Mouse (Mus musculus): Measurements from ENCODE around the gene Lsm2. TPM values are rescaled to one million over a fixed set of nuclear protein-coding genes. Genes with fewer than 3 reads are reported as not detected.
"Not testable (repeated sequence)": the region's sequence is repeated elsewhere in the genome, so short reads cannot be mapped to it uniquely, and the experiment has no call there.

Gene Lsm2
- total RNA-seq, 2 experiments from 2014 or later = 23.0 to 78.4 TPM

GRCm38 (mm10) chr17:34954831-34955230, 26.8 kb upstream of the Lsm2 start:
- no peak for ATAC-seq (replicated peaks; ENCODE audit: low FRiP score, poor library complexity, severe bottlenecking)

GRCm38 (mm10) chr17:34955884-34956283, 25.8 kb upstream of the Lsm2 start:
- ATAC-seq (replicated peaks; ENCODE audit: low FRiP score, poor library complexity, severe bottlenecking) = no peak

GRCm38 (mm10) chr17:34956340-34956739, 25.3 kb upstream of the Lsm2 start:
- no peak for ATAC-seq (replicated peaks; ENCODE audit: low FRiP score, poor library complexity, severe bottlenecking)

- ATAC-seq (replicated peaks; ENCODE audit: low FRiP score, poor library complexity, severe bottlenecking) = not testable (repeated sequence)
Observed at GRCm38 (mm10) chr17:34957291-34957690, 24.4 kb upstream of the Lsm2 start.

DNA sequence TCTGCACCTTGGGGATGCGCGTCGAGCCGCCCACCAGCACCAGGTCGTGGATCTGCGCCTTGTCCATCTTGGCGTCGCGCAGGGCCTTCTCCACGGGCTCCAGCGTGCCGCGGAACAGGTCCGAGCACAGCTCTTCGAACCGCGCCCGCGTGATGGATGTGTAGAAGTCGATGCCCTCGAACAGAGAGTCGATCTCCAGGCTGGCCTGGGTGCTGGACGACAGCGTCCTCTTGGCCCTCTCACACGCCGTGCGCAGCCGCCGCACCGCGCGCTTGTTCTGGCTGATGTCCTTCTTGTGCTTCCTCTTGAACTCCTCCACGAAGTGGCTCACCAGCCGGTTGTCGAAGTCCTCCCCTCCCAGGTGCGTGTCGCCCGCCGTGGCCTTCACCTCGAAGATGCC, 23.7 kb upstream of the Lsm2 start:
- not testable (repeated sequence) for ATAC-seq (replicated peaks; ENCODE audit: low FRiP score, poor library complexity, severe bottlenecking)

DNA sequence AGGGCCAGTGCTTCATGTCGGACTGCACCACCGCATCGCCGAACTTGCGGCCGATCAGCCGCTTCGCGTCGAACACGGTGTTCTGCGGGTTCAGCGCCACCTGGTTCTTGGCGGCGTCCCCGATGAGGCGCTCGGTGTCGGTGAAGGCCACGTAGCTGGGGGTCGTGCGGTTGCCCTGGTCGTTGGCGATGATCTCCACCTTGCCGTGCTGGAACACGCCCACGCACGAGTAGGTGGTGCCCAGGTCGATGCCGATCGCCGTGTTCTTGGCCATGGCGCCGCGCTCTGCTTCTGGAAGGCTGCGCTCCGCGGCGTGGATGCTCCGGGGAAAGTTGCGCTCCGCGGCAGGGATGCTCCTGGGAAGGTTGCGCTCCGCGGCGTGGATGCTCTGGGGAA, 22.9 kb upstream of the Lsm2 start:
- peak; percentile 35 for ATAC-seq (replicated peaks; ENCODE audit: low FRiP score, poor library complexity, severe bottlenecking)

DNA sequence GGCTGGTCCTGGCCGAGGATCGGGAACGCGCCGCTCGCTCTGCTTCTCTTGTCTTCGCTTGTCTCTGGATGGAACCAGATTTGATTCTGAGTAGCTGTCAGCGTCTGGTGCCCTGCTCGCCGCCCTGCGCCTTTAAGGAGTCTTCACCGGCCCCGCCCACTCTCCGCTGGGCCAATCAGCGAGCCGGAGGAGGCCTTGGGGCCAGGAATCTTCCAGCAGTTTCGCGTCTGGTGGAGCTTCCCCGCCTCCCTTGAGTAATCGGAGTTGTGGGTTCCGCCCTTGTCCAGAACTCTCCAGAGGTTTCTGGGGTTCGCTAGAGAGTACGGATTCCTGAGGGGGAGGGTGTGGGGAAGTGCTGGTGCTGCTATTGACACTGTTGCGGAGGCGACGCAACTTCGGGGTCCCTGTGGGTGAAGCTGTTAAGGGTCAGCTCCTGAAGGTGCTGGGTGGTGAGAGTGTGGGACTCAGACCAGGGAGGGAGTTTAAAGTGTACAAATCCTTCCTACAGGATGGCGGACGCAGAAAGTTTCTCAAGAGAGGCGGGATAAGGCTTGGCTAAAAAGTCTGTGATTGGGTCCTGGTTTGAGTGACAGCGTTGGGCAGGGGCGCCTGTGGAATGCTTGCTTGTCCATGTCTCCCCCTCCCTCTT, 22.4 kb upstream of the Lsm2 start, which contains the start of gene Hspa1b:
Gene Hspa1b, minus strand, starts transcription at position 109 of the 649 bp plus-strand sequence.
- ATAC-seq (replicated peaks; ENCODE audit: low FRiP score, poor library complexity, severe bottlenecking) = peak; percentile 97

DNA sequence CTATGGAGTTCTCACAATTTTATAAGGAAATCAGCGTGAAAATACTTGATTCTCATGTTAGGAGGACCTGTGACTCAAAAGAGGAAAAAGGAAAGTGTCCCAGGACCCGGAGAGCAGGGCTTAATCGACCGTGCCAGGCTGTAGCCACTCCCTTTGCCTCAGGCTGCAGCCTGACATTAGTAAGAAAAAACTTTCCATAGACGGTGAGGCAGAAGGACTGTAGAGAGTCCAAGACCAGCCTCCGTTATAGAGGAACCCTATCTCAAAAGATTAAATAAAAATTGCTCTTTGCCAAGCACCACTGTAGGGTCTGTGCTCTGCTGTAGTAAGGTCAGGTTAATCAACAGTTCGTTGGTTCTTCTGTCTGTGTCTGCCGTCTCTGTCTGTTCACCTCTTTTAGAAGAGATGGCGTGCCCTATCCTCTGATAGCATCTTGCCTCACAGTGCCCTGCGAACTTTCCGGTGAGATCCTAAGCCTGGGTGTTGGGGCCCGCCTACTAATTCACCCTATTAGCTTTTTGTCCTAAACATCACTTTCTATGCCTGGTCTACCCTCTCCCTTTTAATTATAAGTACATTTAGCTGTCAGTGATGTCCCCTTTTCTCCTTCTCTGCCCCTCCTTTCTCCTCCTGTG, 21.7 kb upstream of the Lsm2 start:
- 0 out of 2 replicates have a peak, but pooled peaks have one; percentile 27 for ATAC-seq (replicated peaks; ENCODE audit: low FRiP score, poor library complexity, severe bottlenecking)

DNA sequence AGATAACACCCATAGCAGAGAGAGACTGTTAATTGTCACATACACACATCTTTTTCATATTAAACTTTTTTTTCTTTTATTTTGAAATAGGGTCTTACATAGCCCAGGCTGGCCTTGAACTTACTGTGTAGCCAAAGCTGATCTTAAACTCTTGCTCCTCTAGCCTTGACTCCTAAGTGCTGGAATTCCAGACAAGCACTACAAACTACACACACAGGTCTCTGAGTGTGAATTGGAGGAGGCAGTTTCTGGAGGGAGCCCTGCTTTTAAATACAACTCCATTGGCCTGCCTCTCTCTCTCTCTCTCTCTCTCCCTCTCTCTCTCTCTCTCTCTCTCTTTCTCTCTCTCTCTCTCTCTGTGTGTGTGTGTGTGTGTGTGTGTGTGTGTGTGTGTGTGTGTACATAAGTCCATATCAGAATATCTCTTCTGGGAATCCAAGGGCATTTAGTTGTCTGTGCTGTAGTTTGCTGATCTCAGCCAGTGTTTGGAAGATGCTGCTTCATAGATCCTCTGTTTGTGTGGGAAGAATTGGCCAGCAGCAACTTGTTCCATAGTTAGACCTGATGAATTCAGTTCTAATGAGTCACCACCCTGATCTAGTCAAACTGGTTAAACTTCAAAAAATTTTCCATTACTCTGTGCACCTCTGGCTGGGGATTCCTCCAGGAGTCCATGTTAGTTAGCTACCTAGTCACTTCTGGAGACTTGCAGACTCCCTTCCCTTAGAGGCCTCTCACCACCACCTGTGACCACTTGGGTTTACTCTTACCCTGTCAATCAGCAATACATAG, 20.8 kb upstream of the Lsm2 start:
- ATAC-seq (replicated peaks; ENCODE audit: low FRiP score, poor library complexity, severe bottlenecking) = no peak

DNA sequence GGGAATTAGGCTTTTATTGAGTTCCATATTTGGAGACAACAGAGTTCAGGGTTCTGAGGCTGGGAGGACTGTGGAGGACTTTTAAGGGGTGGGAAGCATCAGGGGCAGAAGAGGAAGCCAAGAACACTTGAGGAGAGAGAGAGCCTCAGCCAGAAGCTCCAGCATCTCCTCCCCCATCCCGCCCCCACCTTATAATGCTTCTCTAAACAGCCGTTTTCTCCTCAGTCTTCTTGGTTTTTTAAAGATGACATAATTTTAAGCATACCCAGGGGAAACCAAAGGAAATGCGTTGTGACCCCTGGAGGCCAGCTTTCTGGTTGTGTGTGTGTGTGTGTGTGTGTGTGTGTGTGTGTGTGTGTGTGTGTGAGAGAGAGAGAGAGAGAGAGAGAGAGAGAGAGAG, 19.5 kb upstream of the Lsm2 start:
- ATAC-seq (replicated peaks; ENCODE audit: low FRiP score, poor library complexity, severe bottlenecking) = no peak

- no peak for ATAC-seq (replicated peaks; ENCODE audit: low FRiP score, poor library complexity, severe bottlenecking)
Observed at GRCm38 (mm10) chr17:34962841-34963240, 18.8 kb upstream of the Lsm2 start.

DNA sequence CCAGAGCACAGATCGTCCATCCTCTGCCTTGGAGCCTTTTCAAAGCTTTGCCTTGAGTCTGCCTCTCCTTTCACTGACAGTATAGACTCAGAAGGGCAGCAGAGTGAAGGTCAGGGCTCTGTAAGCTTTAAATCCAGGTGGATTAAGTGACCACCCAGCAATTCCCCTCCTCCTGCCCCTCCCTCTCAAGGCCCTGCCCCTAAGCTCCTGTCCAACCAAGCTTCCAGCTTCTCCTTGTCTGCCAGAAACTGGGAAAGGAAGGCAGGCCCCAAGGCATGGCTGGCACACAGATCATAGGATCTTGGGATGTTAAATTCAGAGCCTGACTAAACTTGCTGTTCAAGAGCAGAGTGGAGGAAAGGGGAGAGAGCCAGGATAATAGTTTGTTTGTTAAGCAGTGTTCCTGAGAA, 17.0 kb upstream of the Lsm2 start:
- no peak for ATAC-seq (replicated peaks; ENCODE audit: low FRiP score, poor library complexity, severe bottlenecking)

GRCm38 (mm10) chr17:34965627-34966026, 16.0 kb upstream of the Lsm2 start:
- no peak for ATAC-seq (replicated peaks; ENCODE audit: low FRiP score, poor library complexity, severe bottlenecking)

DNA sequence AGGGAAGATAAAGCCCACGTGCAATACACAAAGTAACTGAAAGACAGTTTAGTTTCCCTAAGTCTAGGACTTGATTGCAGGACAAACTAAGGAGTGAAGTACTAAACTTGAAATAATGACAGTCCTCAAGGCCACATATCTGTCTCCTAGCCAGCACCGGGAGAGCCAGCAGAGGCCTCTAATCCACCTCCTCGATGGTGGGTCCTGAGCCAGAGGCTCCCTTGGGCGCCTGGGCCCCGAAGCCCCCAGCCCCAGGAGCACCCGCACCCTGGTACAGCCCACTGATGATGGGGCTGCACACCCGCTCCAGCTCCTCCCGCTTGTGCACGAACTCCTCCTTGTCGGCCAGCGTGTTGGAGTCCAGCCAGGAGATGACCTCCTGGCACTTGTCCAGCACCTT, 11.8 kb upstream of the Lsm2 start, which contains the start of gene Gm20481:
Gene Gm20481, plus strand, starts transcription at position 91 of the 400 bp plus-strand sequence.
- not testable (repeated sequence) for ATAC-seq (replicated peaks; ENCODE audit: low FRiP score, poor library complexity, severe bottlenecking)

GRCm38 (mm10) chr17:34970850-34971249, 10.8 kb upstream of the Lsm2 start:
- not testable (repeated sequence) for ATAC-seq (replicated peaks; ENCODE audit: low FRiP score, poor library complexity, severe bottlenecking)

- ATAC-seq (replicated peaks; ENCODE audit: low FRiP score, poor library complexity, severe bottlenecking) = peak; percentile 53
Observed at GRCm38 (mm10) chr17:34971694-34972068, 10.0 kb upstream of the Lsm2 start.

GRCm38 (mm10) chr17:34972069-34972749, 9.5 kb upstream of the Lsm2 start, which contains the start of the genes Hspa1a and Hspa1l:
Hspa1a (minus strand) TSS chr17:34972156.
Hspa1l (plus strand) TSS chr17:34972703.
- peak; percentile 98 for ATAC-seq (replicated peaks; ENCODE audit: low FRiP score, poor library complexity, severe bottlenecking)

- no peak for ATAC-seq (replicated peaks; ENCODE audit: low FRiP score, poor library complexity, severe bottlenecking)
Observed at GRCm38 (mm10) chr17:34975581-34976492, 5.8 kb upstream of the Lsm2 start.

GRCm38 (mm10) chr17:34977000-34977399, 4.7 kb upstream of the Lsm2 start:
- ATAC-seq (replicated peaks; ENCODE audit: low FRiP score, poor library complexity, severe bottlenecking) = no peak

Data from erythroid progenitor cell, adult 5-6 weeks (primary cell).